Mouse (Mus musculus) G1E (cell line): Measurements from ENCODE around the gene Gm28551. TPM values are rescaled to one million over a fixed set of nuclear protein-coding genes. Genes with fewer than 3 reads are reported as not detected.

ENCODE experiments used
- ATAC-seq: 2 replicates; pipeline ENCODE4 v1.8.0; 2016; ENCODE audit warnings: mild to moderate bottlenecking; ENCODE audit not compliant: insufficient number of reproducible peaks, poor library complexity, low FRiP score, severe bottlenecking; ENCODE audit errors: extremely low read depth
- DNase-seq: peaks from one replicate; pipeline ENCODE4 v3.0.0; 2012; ENCODE audit warnings: low spot score
- H3K27me3 ChIP-seq: 2 replicates; pipeline ENCODE4 v1.6.1; 2012; ENCODE audit warnings: mild to moderate bottlenecking, low read length, inconsistent platforms; ENCODE audit not compliant: insufficient read depth
- H3K36me3 ChIP-seq: replicated peaks from 2 replicates; pipeline ENCODE3; 2012; ENCODE audit warnings: mild to moderate bottlenecking, inconsistent platforms
- H3K4me1 ChIP-seq: 2 replicates; pipeline ENCODE4 v1.6.1; 2012; ENCODE audit warnings: low read depth, low read length, inconsistent platforms, mixed read lengths; ENCODE audit not compliant: insufficient read depth
- H3K4me3 ChIP-seq: 2 replicates; pipeline ENCODE4 v1.5.1; 2012; ENCODE audit warnings: low read depth, mild to moderate bottlenecking, inconsistent platforms, low read length, moderate library complexity, mixed read lengths
- H3K9me3 ChIP-seq: replicated peaks from 2 replicates; pipeline ENCODE4 v1.6.1; 2012; ENCODE audit warnings: inconsistent platforms
- CTCF ChIP-seq: IDR thresholded peaks from 2 replicates; pipeline ENCODE4 v1.5.1; 2012; ENCODE audit warnings: low read depth, low read length, inconsistent platforms, mixed read lengths
- GATA1 ChIP-seq: IDR thresholded peaks from 2 replicates; pipeline ENCODE4 v1.6.1; 2012; ENCODE audit warnings: borderline replicate concordance, low read length, inconsistent platforms, mixed read lengths
- GATA2 ChIP-seq: IDR thresholded peaks from 2 replicates; pipeline ENCODE4 v1.6.1; 2012; ENCODE audit warnings: low read depth, low read length, inconsistent platforms, borderline replicate concordance
- POLR2AphosphoS5 ChIP-seq: IDR thresholded peaks from 2 replicates; pipeline ENCODE4 v1.6.1; 2012; ENCODE audit warnings: low read depth, low read length, inconsistent platforms; ENCODE audit not compliant: insufficient replicate concordance
- TAL1 ChIP-seq: conservative IDR thresholded peaks from 2 replicates; pipeline ENCODE4 v1.6.1; 2012; ENCODE audit warnings: low read depth, low read length, inconsistent platforms, mixed read lengths
- polyA plus RNA-seq: library from polyadenylated mRNA; stranded (reverse); fragments of >175 nt; gene quantifications from 2 replicates; pipeline ENCODE4 v1.2.3, GENCODE M21; 2012
- total RNA-seq, 2 experiments: library from RNA; stranded (forward) in 1 of 2; stranded (reverse) in 1 of 2; fragments of 200-1000 nt in 1 of 2; fragments of >200 nt in 1 of 2; fragmentation: Nextera tagmentation in 1 of 2; gene quantifications; 2 replicates each; pipeline ENCODE4 v1.2.3; 2014 to 2017

Gene Gm28551
- total and polyA plus RNA-seq, 3 experiments = 0.49 to 18.3 TPM; not detected in 1

DNA sequence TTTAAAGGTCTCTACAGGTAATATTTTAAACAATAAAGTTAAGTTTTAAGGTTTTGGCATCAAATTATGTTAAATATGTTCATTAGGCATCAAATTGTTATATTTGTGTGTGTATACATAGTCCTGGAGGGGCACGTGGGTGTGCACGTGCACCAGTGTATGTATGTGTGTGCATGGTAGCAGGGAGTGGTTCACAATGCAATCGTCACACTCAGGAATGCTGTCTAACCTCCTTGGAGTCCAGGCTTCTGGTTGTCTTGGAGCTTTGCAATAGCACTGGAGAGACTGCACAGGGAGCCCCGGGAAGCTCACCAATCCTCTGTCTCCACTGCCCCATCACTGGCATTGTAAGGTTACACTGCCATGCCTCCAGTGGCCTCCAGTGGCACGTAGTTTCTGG, 29.2 kb downstream of the Gm28551 start:
- H3K9me3 ChIP-seq = no peaks in the 10 kb centered on the region
- DNase-seq (no peak), ATAC-seq (no peak)
- H3K36me3 ChIP-seq = peaks cover 24% of the 10 kb centered on the region
- peak overlapping the region; percentile 47; the same call in 1 of the 2 replicates for H3K4me3 ChIP-seq
- H3K27me3 ChIP-seq = no peaks in the 10 kb centered on the region
- TF ChIP-seq CTCF (no peak), TAL1 (no peak), GATA1 (no peak), GATA2 (no peak), POLR2AphosphoS5 (no peak)
- H3K4me1 ChIP-seq = peaks cover 60% of the 10 kb centered on the region

- no peaks in the 10 kb centered on the region for H3K9me3 ChIP-seq
- peak; percentile 80 for TF ChIP-seq TAL1
- no peak for TF ChIP-seq GATA1
- no peak overlapping the region for H3K4me3 ChIP-seq
- no peaks in the 10 kb centered on the region for H3K27me3 ChIP-seq
- peaks cover 35% of the 10 kb centered on the region for H3K36me3 ChIP-seq
- H3K4me1 ChIP-seq = peaks cover 58% of the 10 kb centered on the region
- ATAC-seq = peak; percentile 56
- no peak for DNase-seq
These were observed 30.7 kb downstream of the Gm28551 start for GRCm38 (mm10) chr1:53321662-53322344.

DNA sequence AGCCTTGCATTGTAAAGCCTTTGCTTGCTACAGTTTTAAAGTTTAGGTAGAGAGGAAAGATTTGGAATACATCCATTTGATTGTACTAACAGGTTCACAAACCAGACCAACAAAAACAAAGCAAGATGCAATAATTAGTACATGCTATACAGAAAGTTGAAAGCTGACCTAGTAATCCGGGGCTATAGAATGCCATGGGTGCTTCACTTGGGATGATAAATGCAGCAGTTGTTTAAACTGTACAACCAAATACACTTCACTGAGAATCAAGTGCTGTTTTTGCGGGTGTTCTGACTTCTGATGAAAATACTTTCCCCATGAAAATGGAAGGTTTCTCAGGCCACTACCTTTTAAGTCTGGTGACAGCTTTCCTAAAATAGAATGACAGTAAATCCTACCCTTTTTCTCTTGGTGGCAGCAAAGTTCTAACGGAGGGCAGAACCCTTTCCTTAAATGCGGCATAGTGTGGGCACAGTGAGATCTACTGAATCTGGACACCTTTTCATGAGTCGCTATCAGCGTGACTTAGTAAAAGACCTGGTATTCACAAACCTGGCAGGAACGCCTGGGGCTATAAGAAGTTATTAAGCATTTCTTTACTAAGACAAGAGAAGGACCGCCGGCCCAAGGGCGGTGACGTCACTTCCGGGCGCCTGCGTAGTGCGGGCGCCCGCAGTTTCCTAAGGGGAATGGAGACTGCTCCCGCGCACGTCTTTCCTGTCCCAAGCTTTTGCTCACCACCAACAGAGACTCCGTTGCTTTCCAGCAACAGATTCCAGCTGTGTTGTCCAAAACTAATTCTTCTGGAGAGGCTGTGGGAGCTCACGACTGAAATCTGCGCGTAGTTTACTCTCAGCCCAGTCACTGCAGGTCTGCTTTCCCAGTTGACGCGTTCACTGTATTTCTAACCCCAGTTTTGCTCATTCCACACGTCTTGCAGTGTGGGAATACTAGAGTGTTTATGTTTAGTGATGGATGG, 39.2 kb downstream of the Gm28551 start, which contains the start of gene Osgepl1:
Gene Osgepl1, plus strand, starts transcription at position 636 of the 979 bp plus-strand sequence.
- ATAC-seq = peak; percentile 76
- no peak for DNase-seq
- H3K36me3 ChIP-seq = peaks cover 47% of the 10 kb centered on the region
- H3K9me3 ChIP-seq = no peaks in the 10 kb centered on the region
- TF ChIP-seq TAL1 (no peak), CTCF (no peak), POLR2AphosphoS5 (no peak), GATA1 (no peak), GATA2 (no peak)
- no peaks in the 10 kb centered on the region for H3K27me3 ChIP-seq
- peaks cover 22% of the 10 kb centered on the region for H3K4me1 ChIP-seq
- peak within 1 kb of the TSS; percentile 71 for H3K4me3 ChIP-seq

GRCm38 (mm10) chr1:53300506-53300905, 52.0 kb downstream of the Gm28551 start:
- H3K36me3 ChIP-seq = peaks cover 62% of the 10 kb centered on the region
- TF ChIP-seq CTCF (no peak), GATA1 (no peak), TAL1 (no peak), GATA2 (no peak), POLR2AphosphoS5 (no peak)
- DNase-seq = no peak

GRCm38 (mm10) chr1:53296581-53297383, 55.7 kb downstream of the Gm28551 start, which contains the start of the genes Pms1, Ormdl1 and Gm28778:
Gene Pms1, minus strand, starts transcription at chr1:53297018.
Gene Ormdl1, plus strand, starts transcription at chr1:53297095.
Gene Gm28778, plus strand, starts transcription at chr1:53297111.
- ATAC-seq = peak; percentile 99

More at GRCm38 (mm10) chr1:53300506-53300905, 52.0 kb downstream of the Gm28551 start:
- no peak for ATAC-seq
- Histone ChIP-seq H3K4me1 (peaks cover 33% of the 10 kb centered on the region), H3K9me3 (no peaks in the 10 kb centered on the region), H3K27me3 (no peaks in the 10 kb centered on the region), H3K4me3 (no peak overlapping the region)

DNA sequence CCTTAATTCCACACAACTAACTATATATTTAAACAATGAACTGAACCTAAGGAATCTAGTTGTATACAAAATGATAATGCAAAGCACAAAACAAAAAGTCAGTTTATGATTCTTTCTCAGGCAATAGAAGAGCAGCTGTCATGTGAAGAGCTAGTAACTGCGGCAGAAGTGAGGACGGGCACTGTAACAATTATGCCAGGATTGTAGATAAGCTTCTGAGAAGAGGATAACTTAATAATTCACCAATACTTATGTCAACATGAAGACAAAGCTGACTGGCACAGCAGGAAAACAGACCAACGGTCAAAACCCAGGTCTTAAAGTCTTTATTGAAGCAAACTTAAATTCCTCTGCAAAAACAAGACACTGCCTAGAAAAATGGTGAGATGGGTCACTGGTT, 61.3 kb downstream of the Gm28551 start:
- Histone ChIP-seq H3K9me3 (peaks cover 3% of the 10 kb centered on the region; the same call in 1 of the 2 replicates), H3K4me3 (no peak overlapping the region), H3K27me3 (no peaks in the 10 kb centered on the region), H3K36me3 (peaks cover 49% of the 10 kb centered on the region), H3K4me1 (peaks cover 14% of the 10 kb centered on the region)
- DNase-seq (no peak), ATAC-seq (no peak)
- TF ChIP-seq POLR2AphosphoS5 = no peak
- TF ChIP-seq TAL1 = no peak
- no peak for TF ChIP-seq GATA1
- no peak for TF ChIP-seq CTCF

More at GRCm38 (mm10) chr1:53296581-53297383, 55.7 kb downstream of the Gm28551 start, which contains the start of the genes Pms1, Ormdl1 and Gm28778:
- H3K9me3 ChIP-seq = no peaks in the 10 kb centered on the region
- H3K4me1 ChIP-seq = peaks cover 37% of the 10 kb centered on the region
- H3K27me3 ChIP-seq = no peaks in the 10 kb centered on the region
- DNase-seq = peak; percentile 100
- peak within 1 kb of the TSS; percentile 87 for H3K4me3 ChIP-seq
- TF ChIP-seq GATA2 (no peak), GATA1 (no peak), CTCF (no peak), POLR2AphosphoS5 (no peak), TAL1 (no peak)
- H3K36me3 ChIP-seq = peaks cover 55% of the 10 kb centered on the region

Other genes starting within 250 kb of the Gm28551 start
- gene 1700019A02Rik, start 165.0 kb downstream of the Gm28551 start, total RNA-seq (2014; fragmentation: Nextera tagmentation) = not detected in 2 replicates
- not detected in 2 replicates for gene 1700019A02Rik, start 165.0 kb downstream of the Gm28551 start, total RNA-seq (2017)
- not detected in 2 replicates for gene 1700019A02Rik, start 165.0 kb downstream of the Gm28551 start, polyA plus RNA-seq
- 49.3 and 51.5 TPM in 2 replicates for gene Pms1, start 55.6 kb downstream of the Gm28551 start, total RNA-seq (2014; fragmentation: Nextera tagmentation)
- gene Pms1, start 55.6 kb downstream of the Gm28551 start, total RNA-seq (2017) = 41.0 and 44.5 TPM in 2 replicates
- 2.1 and 2.9 TPM in 2 replicates for gene Pms1, start 55.6 kb downstream of the Gm28551 start, polyA plus RNA-seq
- gene Ormdl1, start 55.6 kb downstream of the Gm28551 start, total RNA-seq (2014; fragmentation: Nextera tagmentation) = 61.4 and 61.7 TPM in 2 replicates
- gene Ormdl1, start 55.6 kb downstream of the Gm28551 start, total RNA-seq (2017) = 98.6 and 102 TPM in 2 replicates
- gene Ormdl1, start 55.6 kb downstream of the Gm28551 start, polyA plus RNA-seq = 1.4 and 2.0 TPM in 2 replicates
- gene Gm28778, start 55.6 kb downstream of the Gm28551 start, total RNA-seq (2014; fragmentation: Nextera tagmentation) = 7.2 TPM in 1 of 2 replicates, not detected in the other
- 3.4 TPM in 1 of 2 replicates, not detected in the other for gene Gm28778, start 55.6 kb downstream of the Gm28551 start, total RNA-seq (2017)
- gene Gm28778, start 55.6 kb downstream of the Gm28551 start, polyA plus RNA-seq = not detected in 2 replicates
- gene Osgepl1, start 39.0 kb downstream of the Gm28551 start, total RNA-seq (2014; fragmentation: Nextera tagmentation) = 87.3 and 102 TPM in 2 replicates
- 42.9 and 51.6 TPM in 2 replicates for gene Osgepl1, start 39.0 kb downstream of the Gm28551 start, total RNA-seq (2017)
- 1.2 and 2.1 TPM in 2 replicates for gene Osgepl1, start 39.0 kb downstream of the Gm28551 start, polyA plus RNA-seq
- not detected in 2 replicates for gene Asdurf, start within 50 bp of the Gm28551 start, total RNA-seq (2014; fragmentation: Nextera tagmentation)
- gene Asdurf, start within 50 bp of the Gm28551 start, total RNA-seq (2017) = 22.0 and 55.5 TPM in 2 replicates
- gene Asdurf, start within 50 bp of the Gm28551 start, polyA plus RNA-seq = 13.1 and 111 TPM in 2 replicates
- 170 and 186 TPM in 2 replicates for gene Asnsd1, start 85 bp upstream of the Gm28551 start, total RNA-seq (2014; fragmentation: Nextera tagmentation)
- 221 and 250 TPM in 2 replicates for gene Asnsd1, start 85 bp upstream of the Gm28551 start, total RNA-seq (2017)
- gene Asnsd1, start 85 bp upstream of the Gm28551 start, polyA plus RNA-seq = 44.9 and 56.5 TPM in 2 replicates